22 mouse cellular contexts compared by ENCODE assay signal in the genomic region with DNA sequence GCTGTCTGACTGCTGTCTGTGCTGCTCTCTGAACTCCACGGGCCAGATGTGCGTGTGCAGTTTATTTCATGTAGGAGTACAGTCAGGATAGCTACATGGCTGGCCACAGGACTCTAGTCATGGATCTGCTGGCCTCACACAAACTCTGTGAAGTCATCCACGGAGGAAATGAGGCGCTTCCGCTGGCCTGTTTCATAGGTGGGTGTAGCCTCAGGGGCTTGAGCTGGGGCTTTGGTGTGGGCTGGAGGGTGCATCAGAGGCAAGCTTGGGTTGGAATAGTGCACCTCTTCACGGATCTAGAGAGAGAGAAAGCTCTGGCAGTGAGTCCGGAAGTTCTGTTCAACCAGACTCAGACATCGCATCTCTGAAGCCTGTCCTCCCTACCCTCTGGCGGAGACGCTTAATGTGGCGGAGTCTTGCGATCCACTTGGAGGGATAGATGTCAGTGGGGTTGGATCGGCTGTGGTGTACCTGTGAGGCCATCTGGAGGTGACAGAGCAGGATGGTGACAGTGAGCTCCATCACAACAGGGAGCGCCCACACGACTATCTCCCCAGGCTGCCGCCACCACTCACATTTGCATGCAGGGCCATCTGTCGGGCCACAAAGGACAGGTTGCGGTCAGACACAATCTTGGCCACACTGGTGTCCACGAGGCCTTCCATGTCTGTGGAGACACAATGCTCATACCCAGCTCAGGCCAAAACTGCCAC. TPM values are rescaled to one million over a fixed set of nuclear protein-coding genes. Genes with fewer than 3 reads are reported as not detected.
DNase-seq lines count a peak whose midpoint lies in the region; TF ChIP-seq lines count a peak whose summit lies in the region.
"Had no signal": no experiment of that assay in that cellular context is flagged by ENCODE, and none has a peak within 500 bp of the region (broad histone marks: within the 10 kb centered on the region; RNA-seq: fewer than 3 reads in every experiment).

No protein-coding gene starts in this region.

- DNase-seq in layer of hippocampus, adult 2 months (ENCODE audit: low spot score in 2 of 2), result no peak
- DNase-seq in layer of hippocampus, postnatal 14 days (ENCODE audit: low spot score in 2 of 2), result no peak
- peak; percentile 85 for DNase-seq in cerebellum, adult 11 months
- DNase-seq in cerebellum, adult 18-20 months, result peak; percentile 83 to 89
- DNase-seq in cerebellum, postnatal 10 days, result peak; percentile 63 to 76
- no peak for DNase-seq in lung, postnatal 10 days
- no peak for DNase-seq in gastrocnemius, postnatal 36 days
- no peak for DNase-seq in kidney, postnatal 25 days
- DNase-seq: adrenal gland, postnatal 25 days; B cell, adult 2 months; gastrocnemius, postnatal 14 days; heart, adult 18-20 months; heart, postnatal 14 days; kidney, postnatal 14 days; lung, embryonic 14.5 days had no signal

- H3K27ac ChIP-seq in layer of hippocampus, adult 2 months, result peak overlapping the region; percentile 50
- H3K27ac ChIP-seq: forebrain, embryonic 13.5 days; heart, embryonic 13.5 days; hindbrain, embryonic 10.5 days; limb, embryonic 12.5 days; liver, embryonic 15.5 days; neural tube, embryonic 13.5 days had no signal

- TF ChIP-seq CTCF in layer of hippocampus, adult 2 months (conservative IDR thresholded peaks at IDR 0.05), result no peak

- intact Hi-C loops in gastrocnemius, postnatal 36 days (cut with DNase I), result no loop called here

- H3K4me3 ChIP-seq in layer of hippocampus, adult 2 months, result no peak overlapping the region
- H3K4me3 ChIP-seq: forebrain, embryonic 13.5 days; heart, embryonic 13.5 days; hindbrain, embryonic 10.5 days; limb, embryonic 12.5 days; liver, embryonic 15.5 days; myocyte; neural tube, embryonic 13.5 days had no signal

RNA-seq across cellular contexts. Expression of gene Tsc2, which starts 35.8 kb away (rescaled TPM):
- total RNA-seq in layer of hippocampus, adult 2 months (2021), result 100 to 1,000 TPM; 192 to 223 TPM
- 100 to 1,000 TPM; 160 to 162 TPM for total RNA-seq in layer of hippocampus, postnatal 14 days (2021)
- 10 to 100 TPM; 74.9 to 76.8 TPM for total RNA-seq in gastrocnemius, postnatal 36 days (2021)

RNA-seq across cellular contexts. Expression of gene Nthl1, which starts 35.9 kb away (rescaled TPM):
- total RNA-seq in layer of hippocampus, adult 2 months (2021), result 1 to 10 TPM; 6.2 to 6.8 TPM
- 1 to 10 TPM; 3.9 to 5.3 TPM for total RNA-seq in layer of hippocampus, postnatal 14 days (2021)
- 1 to 10 TPM; 2.3 TPM for total RNA-seq in gastrocnemius, postnatal 36 days (2021)

RNA-seq across cellular contexts. Expression of gene Pkd1, which starts 47.0 kb away (rescaled TPM):
- total RNA-seq in layer of hippocampus, adult 2 months (2021), result 10 to 100 TPM; 87.0 to 93.3 TPM
- 10 to 100 TPM; 71.1 to 85.9 TPM for total RNA-seq in layer of hippocampus, postnatal 14 days (2021)
- total RNA-seq in gastrocnemius, postnatal 36 days (2021), result 10 to 100 TPM; 19.8 to 20.3 TPM

RNA-seq across cellular contexts. Expression of gene Slc9a3r2, which starts 53.5 kb away (rescaled TPM):
- total RNA-seq in layer of hippocampus, adult 2 months (2021), result 10 to 100 TPM; 41.9 to 44.1 TPM
- total RNA-seq in layer of hippocampus, postnatal 14 days (2021), result 10 to 100 TPM; 47.9 to 52.4 TPM
- total RNA-seq in gastrocnemius, postnatal 36 days (2021), result 10 to 100 TPM; 27.1 to 36.9 TPM

Comparison
In these comparisons a context has a peak if more than half of its experiments do, and no peak if none do; other contexts are left out.
1. DNase-seq: peak in cerebellum, adult 11 months (single experiment), cerebellum, adult 18-20 months (2 of 2) and cerebellum, postnatal 10 days (2 of 2); none in layer of hippocampus, adult 2 months (0 of 2), layer of hippocampus, postnatal 14 days (0 of 2), lung, postnatal 10 days (single experiment), gastrocnemius, postnatal 36 days (0 of 2) and kidney, postnatal 25 days (0 of 2).